Mouse (Mus musculus): Measurements from ENCODE around the gene Mbtps1. TPM values are rescaled to one million over a fixed set of nuclear protein-coding genes. Genes with fewer than 3 reads are reported as not detected.
A peak's percentile ranks its signal among the peaks of the same experiment; 100 is the strongest.

Mbtps1 gene
- total RNA-seq, 2 experiments from 2014 or later: 63.6 to 69.8 TPM

DNA sequence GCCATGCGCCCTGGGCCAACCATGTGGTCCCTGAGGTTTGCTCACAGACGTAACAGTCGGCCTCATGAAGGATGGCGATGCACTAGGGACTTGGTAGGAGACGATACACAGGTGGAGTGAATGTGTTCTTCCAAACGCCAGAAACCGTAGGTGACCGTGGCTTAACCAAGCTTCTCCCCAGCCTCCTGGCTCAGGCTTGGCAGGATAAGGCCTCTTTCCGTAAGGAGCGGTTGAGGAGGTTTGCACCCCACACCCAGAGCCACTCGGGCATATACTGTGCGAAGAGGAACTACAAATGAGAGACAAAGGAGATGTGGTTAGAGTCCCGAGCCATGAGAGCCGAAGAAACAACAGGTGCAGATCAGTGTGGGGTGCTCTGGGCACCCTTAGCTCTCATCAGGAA is 5.3 kb upstream of the Mbtps1 start:
- no peak for DNase-seq (ENCODE audit: low spot score in 2 of 2)

DNA sequence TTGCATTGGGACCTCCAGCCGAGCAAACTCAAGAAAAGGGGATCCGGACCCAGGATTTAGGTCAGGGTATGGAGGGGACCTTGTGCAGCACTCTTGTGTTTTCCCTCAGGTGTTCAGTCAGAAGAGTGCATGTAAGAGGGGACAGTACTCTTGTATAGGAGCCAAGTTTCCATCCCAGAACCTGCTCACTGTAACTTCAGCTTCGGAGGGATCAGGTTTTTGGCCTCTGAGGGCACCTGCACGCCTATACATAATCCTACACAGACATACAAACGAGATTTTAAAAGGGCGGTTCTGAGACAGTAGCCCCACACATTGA is 826 bp upstream of the Mbtps1 start:
- DNase-seq (ENCODE audit: low spot score in 2 of 2): no peak

DNA sequence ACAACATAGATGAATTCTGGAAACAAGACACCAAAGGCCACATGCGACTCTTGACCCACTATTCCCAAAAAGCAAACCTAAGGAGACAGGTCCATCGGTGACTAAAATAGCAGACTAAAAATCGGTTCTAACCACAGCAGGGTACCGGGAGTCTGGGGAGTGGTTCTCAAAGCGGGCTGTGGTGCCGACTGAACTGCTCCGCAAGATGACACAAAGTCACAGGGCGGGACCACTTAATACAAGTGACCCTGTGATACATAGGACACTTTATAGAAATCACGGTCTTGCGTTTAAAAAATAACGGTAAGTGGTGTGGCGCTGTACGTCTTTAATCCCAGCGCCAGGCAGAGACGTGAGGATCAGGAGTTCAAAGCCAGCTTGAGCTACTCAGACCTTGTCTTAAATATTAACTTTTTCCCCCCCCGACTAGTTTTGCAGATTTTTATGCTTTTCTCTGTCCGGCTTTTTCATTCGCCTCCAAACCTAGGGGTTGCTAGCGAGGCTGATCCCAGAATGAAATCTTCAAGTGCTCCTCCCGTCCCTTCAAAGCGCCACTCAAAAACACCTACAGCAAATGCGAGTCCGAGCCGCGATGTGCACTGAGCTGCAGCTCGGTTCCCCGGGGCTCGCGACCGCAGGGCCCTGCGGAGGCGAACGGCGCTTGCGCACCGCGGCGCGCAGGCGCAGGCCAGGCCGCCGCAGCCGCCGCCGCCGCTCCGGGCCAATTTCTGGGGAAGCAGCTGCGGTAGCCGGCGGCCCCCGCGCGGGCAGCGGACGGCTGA is 523 bp downstream of the Mbtps1 start:
- DNase-seq (ENCODE audit: low spot score in 2 of 2): no peak

DNA sequence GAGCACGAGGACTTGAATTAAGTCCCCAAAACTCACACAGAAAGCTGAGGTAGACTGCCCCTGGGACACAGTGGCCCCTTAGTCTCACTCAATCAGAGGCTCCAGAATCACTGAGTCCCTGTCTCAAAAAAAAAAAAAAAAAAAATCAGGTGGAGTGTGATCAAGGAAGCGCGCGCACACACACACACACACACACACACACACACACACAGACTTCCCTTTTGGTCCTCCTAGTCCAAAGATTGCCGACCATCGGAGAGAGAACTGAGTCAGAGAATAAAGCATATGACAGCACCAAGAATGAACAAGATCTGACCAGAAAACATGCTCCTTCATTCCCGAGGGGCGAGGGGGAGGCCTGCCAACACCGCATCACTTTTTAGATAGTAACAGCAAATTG is 1.4 kb downstream of the Mbtps1 start:
- no peak for DNase-seq (ENCODE audit: low spot score in 2 of 2)

DNA sequence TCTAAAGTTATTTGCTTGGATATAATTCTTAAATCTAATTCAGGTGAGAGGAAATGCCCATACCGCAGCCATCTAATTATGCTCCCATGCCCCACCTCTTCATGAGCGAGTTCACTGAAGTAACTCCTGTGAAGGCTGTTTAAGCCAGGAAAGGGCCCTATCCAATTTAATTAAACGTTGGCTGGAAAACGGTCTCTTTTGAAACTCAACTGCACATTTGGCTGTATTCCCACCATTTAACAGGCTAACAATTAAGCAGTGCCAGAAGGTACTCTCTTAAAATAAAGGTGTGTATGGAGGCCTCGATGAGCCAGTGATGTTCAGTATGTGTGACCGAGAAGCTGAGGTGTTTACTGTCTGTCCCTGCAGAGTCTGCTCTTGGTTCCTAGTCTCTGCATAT is 2.7 kb downstream of the Mbtps1 start:
- no peak for DNase-seq (ENCODE audit: low spot score in 2 of 2)

DNA sequence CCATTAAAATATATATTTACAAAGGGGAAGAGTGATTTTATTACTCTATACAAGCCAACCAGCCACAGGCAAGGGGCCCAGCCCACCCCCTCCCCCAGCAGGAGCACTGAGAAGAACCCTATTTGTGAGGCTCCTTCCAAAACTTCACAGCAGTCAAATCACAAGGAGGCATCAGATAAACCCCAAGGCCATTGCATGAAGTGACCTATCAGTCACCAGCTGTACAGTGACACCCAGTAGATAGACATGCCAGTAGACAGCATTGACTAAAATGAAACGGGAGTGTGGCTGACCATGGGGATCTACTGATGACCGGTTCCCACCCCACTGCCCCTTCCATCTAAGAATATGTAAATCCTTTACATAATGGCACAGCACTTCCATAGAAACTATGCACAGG is 5.6 kb downstream of the Mbtps1 start:
- no peak for DNase-seq (ENCODE audit: low spot score in 2 of 2)

DNA sequence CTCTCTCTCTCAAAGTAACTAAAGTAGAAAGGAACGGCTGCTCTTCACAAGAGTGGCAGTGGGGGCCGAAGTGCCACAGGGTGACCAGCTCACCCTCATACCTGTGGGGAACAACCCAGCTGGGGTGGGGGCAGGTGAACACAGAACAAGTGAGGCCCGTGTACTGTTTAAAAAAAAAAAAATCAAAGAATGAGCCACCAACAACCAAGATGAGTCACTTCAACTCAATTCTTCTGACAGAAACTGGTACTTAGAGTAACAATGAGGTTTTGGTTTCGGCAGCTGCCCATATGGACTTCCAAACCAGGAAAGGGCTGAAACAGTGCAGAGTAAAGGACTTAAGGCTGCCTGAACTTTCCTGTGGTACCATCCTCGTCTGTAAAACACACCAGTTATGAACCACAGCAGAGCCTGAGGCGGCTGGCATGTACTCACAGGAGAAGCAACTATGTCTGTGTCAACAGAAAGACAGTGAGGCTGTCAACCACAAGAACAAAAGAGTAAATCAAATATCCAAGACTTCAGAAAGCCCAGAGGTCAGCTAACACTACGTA is 9.9 kb downstream of the Mbtps1 start:
- no peak for DNase-seq (ENCODE audit: low spot score in 2 of 2)

DNA sequence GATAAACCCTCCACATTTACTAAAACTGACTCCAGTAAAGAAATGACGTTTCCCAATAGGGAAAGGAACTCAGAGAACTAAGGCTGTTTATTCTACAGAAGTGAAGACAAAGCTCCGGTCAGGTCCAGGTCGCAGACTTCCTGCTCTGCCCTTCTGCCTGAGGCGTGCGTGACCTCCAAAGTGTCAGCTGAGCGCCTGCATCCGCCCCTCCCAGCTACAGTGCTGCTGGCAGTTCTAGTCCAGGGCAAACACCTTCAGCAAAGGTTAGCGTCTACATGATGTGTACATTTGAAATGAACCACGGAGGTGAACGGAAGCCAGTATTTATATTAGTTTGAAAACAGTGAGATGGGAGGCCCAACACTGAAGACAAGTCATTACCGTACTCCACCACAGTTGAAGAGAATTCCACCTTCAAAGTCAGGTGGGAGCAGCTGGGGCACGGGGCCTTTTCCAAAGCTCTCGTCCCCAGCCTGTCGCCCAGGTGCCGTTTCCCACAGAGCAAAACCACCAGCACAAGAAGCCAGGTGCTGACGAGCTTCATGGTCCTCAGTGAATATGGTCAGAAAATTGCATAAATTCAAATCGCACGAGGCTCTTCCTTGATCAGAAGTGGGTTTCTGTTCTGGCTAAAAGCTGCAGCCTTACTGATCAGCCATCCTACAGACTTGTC is 11.4 kb downstream of the Mbtps1 start:
- no peak for DNase-seq (ENCODE audit: low spot score in 2 of 2)

DNA sequence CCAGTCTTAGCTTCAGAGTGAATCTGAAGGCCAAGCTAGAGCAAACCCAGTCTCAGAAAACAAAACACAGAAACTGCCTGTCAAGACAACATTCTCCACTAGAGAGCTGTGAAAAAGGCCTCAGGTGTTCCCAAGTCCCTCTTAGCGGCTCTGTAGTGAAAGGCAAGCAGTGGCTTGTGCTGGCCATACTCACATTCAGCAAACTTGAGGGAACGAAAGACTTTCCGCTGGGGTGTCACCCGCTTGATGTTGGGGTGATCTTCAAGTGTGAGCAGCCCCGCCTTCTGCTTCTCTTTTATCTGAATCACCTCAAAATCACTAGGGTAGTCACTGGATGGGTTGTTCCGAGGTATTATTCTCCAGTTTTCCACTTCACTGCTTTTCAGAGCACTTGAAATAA is 12.7 kb downstream of the Mbtps1 start:
- DNase-seq (ENCODE audit: low spot score in 2 of 2): no peak

DNA sequence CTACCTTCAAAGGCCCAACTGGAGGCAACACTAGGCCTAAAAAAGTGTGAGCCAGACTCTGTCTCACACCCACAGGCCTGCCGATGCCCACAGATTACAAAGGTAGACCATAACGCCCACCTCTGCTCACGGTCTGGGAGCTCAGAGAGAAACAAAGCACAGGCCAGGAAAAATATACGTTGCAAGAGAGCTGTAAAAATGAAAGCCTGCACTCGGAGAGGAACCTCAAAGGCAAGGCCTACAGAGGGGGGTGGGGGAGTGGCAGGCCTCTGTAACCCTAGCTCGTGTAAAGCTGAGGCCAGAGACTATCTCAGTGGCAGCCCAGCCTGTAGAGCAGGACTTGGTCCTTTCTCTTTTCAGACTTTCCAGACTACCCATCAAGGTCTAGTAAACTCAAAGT is 13.4 kb downstream of the Mbtps1 start:
- DNase-seq (ENCODE audit: low spot score in 2 of 2): no peak

DNA sequence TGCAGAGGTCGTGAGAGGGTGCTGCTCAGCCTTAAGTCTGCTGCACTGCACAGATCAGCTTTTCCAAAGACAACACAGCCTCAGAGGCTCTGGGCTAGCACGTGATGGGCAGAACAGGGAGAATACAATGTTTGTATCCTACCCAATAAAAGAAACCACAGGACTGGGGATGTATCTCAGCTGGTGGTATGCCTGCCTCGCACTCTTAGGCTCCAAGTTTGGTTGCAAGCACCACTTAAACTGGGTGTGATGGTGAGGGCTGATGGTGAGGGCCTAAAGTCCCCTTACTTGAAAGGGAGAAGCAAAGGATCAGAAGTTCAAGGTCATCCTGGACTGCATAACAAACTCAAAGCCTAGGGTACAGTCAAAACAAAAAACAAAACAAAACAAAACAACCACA is 13.9 kb downstream of the Mbtps1 start:
- DNase-seq (ENCODE audit: low spot score in 2 of 2): no peak

DNA sequence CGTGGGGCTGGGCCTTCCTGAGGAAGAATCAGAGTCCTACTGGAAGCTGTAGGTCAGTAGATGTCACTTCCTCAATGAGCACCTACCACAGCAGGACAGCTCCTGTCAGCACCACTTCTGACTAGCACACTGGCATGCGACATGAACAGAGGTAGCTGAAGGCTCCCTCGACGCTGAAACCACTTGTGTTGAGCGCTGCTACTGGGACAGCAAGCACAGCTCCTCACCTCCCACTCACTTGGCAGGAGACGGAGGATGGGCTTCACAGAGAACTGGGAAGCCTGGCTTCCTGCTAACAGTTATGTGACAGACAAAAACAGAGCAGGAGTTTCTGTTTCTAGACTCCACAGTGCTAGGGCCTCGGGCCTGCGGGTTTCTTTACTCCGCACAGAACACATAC is 26.6 kb downstream of the Mbtps1 start:
- peak; percentile 22 to 62 for DNase-seq (ENCODE audit: low spot score in 2 of 2)

DNA sequence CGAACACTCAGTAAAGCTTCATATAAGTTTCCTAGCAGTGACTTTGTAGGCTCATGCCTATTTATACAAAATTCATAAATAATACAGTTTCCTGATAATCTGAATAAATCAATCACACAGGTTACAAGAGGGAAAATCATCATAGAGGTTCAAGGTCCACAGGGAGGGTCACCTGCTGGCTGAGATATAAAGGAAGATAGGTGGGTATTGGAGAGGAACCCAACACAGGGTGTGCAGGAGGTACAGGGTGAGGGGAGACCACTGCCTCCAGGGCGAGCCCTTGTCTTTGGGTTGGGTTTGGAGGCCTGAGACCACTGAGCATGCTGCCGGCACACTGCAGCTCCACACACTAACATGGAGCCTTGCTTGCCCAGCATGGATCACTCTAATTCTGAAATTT is 27.1 kb downstream of the Mbtps1 start:
- no peak for DNase-seq (ENCODE audit: low spot score in 2 of 2)

DNA sequence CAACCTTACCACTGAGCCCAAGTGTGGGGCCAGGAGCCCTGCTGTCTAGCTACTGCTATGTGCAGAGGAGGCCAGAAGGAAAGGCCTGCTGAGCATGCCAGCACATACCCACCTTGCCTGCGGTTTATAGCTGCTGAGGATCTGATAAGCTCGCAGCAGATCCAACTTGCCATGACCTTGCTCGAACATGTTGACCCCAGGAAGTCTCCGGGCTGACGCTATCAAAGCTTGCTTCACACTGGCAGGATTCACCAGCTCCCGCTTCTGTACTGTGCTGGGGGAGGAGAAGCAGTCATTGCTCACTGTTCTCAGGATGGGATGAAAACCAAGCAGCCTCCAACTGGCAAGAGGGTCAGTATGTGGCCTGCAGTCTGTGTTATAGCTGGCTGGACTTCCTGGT is 27.6 kb downstream of the Mbtps1 start:
- no peak for DNase-seq (ENCODE audit: low spot score in 2 of 2)

DNA sequence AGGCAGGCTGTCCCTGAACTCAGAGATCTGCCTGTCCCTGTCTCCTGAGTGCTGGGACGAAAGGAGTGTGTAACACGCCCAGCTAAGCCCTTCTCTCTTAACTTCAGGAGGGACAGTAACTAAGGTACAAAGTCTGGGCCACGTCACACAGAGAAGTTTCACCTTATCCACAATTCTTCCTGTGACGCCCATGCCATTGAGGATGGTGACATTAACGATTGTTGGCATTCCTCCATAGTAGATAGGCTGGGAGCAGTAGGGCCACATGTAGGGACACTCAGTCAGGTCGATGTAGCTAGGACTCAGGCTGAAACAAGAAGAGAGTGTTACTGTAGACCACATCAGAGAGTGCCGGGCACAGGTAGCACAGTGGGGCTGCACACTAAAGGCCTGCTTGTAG is 29.8 kb downstream of the Mbtps1 start:
- DNase-seq (ENCODE audit: low spot score in 2 of 2): no peak

DNA sequence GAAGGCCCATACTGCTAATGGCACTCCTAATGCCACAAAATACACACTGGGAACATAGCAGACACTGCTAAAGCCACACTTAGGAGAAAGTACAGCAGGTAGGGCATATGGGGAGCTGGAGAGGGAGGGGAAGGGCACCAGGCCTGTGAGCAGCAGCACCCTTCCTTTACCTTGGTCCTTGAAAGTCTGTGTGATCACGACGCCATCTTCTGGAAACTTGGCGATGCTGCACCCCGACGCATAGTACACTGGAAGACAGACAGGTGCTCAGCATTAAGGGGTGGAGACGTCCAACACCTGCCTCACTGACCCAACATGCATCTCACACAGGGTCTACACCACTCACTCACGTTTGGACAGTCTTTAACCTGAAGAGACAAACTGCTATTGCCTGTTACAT is 38.4 kb downstream of the Mbtps1 start:
- no peak for DNase-seq (ENCODE audit: low spot score in 2 of 2)

DNA sequence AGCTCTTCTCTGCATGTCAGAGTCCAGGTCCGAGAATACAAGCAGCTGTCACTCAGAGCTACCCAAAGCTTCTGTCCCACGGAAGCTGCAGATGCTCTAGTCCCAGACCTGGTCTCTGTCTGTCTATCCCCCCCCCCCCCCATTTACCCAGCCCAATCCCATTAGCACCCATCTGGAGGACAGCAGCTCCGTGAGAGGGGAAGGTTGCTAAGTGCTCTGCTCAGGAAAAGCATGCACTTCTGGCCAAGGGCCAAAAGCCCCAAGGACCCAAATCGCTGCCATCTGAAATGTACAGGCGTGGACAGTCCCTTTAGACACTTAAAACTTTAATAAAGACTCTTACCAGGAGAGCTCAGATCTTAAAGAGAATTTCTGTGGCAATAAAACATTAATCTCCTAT is 41.9 kb downstream of the Mbtps1 start:
- no peak for DNase-seq (ENCODE audit: low spot score in 2 of 2)

DNA sequence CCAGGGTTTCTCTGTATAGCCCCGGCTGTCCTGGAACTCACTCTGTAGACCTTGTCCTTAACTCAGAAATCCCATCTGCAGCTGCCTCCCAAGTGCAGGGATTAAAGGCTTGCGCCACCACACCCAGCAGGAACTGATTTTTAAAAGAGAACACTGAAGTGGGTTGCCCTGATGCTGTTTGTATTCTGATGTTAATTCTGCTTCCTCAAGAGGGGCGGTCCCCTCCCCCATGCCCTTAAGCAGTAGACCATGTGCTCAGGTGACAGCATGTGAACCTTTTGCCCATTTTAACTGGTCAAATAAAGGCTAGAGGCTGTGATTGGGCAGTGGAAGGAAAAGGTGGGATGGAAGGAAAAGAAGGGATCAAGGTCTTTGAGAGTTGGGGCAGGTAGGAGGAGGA is 42.8 kb downstream of the Mbtps1 start:
- no peak for DNase-seq (ENCODE audit: low spot score in 2 of 2)

DNA sequence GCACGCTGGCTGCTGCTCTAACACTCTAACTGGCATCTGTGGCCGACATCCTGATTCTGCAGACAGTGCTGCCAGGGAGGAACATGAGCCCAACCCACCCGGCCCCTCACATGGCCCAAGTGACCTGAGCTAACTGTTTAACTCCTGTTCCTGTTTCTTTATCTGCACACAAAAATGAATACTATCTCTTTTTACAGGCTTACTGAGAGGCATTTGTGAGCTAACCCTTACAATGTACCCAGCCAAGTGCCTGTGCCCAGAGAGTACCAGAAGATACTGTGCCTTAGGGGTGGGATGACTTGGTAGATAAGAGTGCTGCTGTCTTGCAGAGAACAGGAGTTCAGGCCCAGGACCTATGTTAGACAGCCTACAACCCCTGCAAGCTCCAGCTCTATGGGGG is 43.6 kb downstream of the Mbtps1 start:
- DNase-seq (ENCODE audit: low spot score in 2 of 2): no peak

DNA sequence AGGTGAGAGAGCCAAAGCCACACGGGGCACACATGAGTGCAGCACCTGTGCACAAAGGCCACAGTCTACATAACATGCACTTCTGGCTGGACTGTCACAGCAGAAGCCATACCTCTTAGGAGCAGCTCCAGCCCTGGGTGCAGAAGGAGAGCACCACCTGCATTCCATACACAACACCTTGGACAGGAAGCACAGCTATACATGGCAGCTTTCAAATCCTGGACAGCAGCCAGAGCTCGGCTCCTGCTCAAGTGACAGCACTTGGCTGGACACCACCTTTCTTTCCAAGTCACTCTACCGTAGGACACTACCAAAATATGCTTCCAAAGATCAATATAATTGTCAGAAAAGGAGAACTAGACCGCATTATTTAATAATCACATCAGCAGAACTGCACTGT is 45.1 kb downstream of the Mbtps1 start:
- no peak for DNase-seq (ENCODE audit: low spot score in 2 of 2)

DNA sequence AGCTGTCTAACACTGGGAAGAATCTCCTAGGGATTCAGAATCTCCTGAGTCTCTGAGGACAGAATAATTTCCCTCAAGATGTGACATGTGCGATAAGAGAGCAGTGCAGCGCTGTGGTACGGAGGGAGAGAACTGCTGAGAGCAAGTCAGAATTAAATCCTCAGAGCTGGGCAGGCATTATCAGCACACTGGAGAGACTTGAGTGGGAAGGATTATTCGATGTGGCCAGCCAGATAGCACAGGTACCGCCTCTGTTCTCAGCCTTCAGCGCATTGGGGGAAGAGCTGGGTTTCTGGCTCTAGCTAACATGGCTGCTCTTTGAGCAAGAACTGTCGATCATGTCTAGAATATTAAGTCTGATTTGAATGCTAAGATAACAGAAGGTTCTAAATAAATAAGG is 46.8 kb downstream of the Mbtps1 start:
- no peak for DNase-seq (ENCODE audit: low spot score in 2 of 2)

DNA sequence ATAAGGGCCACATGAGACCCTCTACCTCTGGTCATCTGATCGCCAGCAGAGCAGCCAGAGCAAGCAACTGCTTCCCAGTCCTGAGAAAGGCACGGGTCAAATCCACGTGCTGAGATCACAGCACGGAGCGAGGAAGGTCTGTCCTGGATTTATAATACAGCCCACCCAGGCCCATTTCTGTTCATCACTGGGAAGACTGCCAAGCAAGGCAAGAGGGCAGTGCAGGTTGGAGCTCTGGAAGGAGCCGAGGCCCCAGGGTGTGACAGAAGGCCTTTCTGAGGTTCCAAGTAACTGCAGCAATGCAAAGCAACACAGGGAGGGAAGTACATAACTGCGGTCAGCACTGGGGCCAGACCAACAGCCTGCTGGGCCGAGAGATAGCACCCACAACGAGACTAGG is 48.1 kb downstream of the Mbtps1 start:
- no peak for DNase-seq (ENCODE audit: low spot score in 2 of 2)

DNA sequence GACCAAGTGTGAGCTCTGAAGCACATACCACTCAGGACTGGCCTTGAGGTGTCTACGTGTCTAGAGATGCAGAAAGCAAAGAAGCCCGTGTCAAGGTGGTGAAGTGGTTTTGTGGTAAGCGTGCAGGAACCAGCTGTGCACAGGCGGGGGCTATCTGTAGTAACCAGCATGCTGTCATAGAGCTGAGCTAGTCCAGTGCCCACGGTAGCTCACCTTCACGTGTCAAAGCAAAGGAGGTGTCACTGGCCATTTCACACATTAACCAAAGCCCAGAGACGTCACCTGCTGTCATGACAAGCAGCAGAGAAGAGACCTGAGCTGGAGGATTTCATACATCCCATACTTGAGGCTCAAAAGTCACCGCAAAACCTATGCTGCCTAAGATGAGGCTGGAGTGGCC is 52.4 kb downstream of the Mbtps1 start:
- no peak for DNase-seq (ENCODE audit: low spot score in 2 of 2)
